Mouse (Mus musculus) cerebellum, adult 18-20 months (tissue): ENCODE data around the gene Cckbr.

Source experiments
- DNase-seq, 2 experiments: peaks; one replicate each; pipeline ENCODE4 v3.0.0; 2021

Gene Cckbr

GRCm38 (mm10) chr7:105499676-105500075, 74.1 kb downstream of the Cckbr start:
- DNase-seq: peak; percentile 25 to 38

- DNase-seq: no peak
Observed at GRCm38 (mm10) chr7:105501984-105502383, 76.5 kb downstream of the Cckbr start.

- DNase-seq: no peak
Observed at GRCm38 (mm10) chr7:105507257-105507656, 81.7 kb downstream of the Cckbr start.

- DNase-seq: no peak
Observed at GRCm38 (mm10) chr7:105510143-105510542, 84.6 kb downstream of the Cckbr start.

- no peak for DNase-seq
Observed at GRCm38 (mm10) chr7:105513845-105514291, 88.3 kb downstream of the Cckbr start.

GRCm38 (mm10) chr7:105514561-105514960, 89.0 kb downstream of the Cckbr start:
- no peak for DNase-seq

GRCm38 (mm10) chr7:105515178-105515577, 89.6 kb downstream of the Cckbr start:
- DNase-seq: peak; percentile 54 to 73

- DNase-seq: no peak
Observed at GRCm38 (mm10) chr7:105516669-105517360, 91.3 kb downstream of the Cckbr start.

GRCm38 (mm10) chr7:105519336-105519735, 93.8 kb downstream of the Cckbr start:
- peak; percentile 37 to 43 for DNase-seq

GRCm38 (mm10) chr7:105519771-105520170, 94.2 kb downstream of the Cckbr start:
- DNase-seq: no peak

GRCm38 (mm10) chr7:105520201-105520600, 94.7 kb downstream of the Cckbr start:
- peak; percentile 21 to 32 for DNase-seq
